Mouse (Mus musculus): ENCODE measurements around the gene Exoc3l4.

DNA sequence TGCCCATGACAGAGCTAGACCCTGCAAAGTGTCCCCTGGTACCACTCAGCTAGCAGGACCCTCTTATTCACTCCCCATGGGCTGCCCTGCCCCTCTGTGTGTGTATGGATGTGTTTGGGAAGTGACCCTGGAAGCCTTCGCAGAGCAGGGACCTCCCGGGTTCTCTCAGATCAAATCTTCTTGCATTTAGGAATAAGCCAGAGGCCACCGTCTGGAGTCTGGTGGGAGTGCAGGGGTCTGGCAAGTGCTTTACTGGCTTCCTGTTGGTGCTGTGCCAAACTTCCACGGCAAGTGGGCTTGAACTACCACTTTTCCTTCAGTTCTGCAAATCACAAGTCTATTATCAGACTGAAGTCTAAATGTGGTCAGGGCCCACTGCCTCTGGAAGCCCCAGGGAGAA, 37.2 kb downstream of the Exoc3l4 start:
- no peak for TF ChIP-seq CTCF (IDR thresholded peaks at IDR 0.05 in 2 of 3, conservative IDR thresholded peaks at IDR 0.05 in 1 of 3; ENCODE audit: control insufficient read depth in 1 of 3, insufficient read depth in 1 of 3, low read depth in 2 of 3, low read length in 3 of 3, poor library complexity in 1 of 3, severe bottlenecking in 1 of 3)
- TF ChIP-seq NRF1 (IDR thresholded peaks at IDR 0.05; ENCODE audit: insufficient read depth, low read depth, low read length, poor library complexity, severe bottlenecking), result no peak
- no peak for TF ChIP-seq MYB (IDR thresholded peaks at IDR 0.05; ENCODE audit: low read depth, low read length)
- no peak for TF ChIP-seq ETS1 (IDR thresholded peaks at IDR 0.05; ENCODE audit: low read depth, low read length)
- no peak for TF ChIP-seq NELFE (IDR thresholded peaks at IDR 0.05; ENCODE audit: low read depth, low read length)
- TF ChIP-seq POLR2AphosphoS2 (IDR thresholded peaks at IDR 0.05; ENCODE audit: low read length), result no peak
- TF ChIP-seq POLR2A (IDR thresholded peaks at IDR 0.05; ENCODE audit: control insufficient read depth in 1 of 2, insufficient read depth in 1 of 2, low read depth in 1 of 2, low read length in 2 of 2, poor library complexity in 1 of 2), result no peak
- no peak for TF ChIP-seq ZNF384 (IDR thresholded peaks at IDR 0.05; ENCODE audit: low read depth, low read length)
- no peak for TF ChIP-seq GATA1 (IDR thresholded peaks at IDR 0.05; ENCODE audit: low read depth, low read length)
- no peak for TF ChIP-seq POLR2AphosphoS5 (IDR thresholded peaks at IDR 0.05; ENCODE audit: borderline replicate concordance, low read depth, low read length)
- no peak for TF ChIP-seq ZC3H11A (IDR thresholded peaks at IDR 0.05; ENCODE audit: low read depth, low read length)
- no peak for TF ChIP-seq USF1 (IDR thresholded peaks at IDR 0.05; ENCODE audit: low read depth, low read length)
